Mouse (Mus musculus): ENCODE measurements around the gene Trp53bp2.
A peak's percentile ranks its signal among the peaks of the same experiment; 100 is the strongest.

The Trp53bp2 gene

DNA sequence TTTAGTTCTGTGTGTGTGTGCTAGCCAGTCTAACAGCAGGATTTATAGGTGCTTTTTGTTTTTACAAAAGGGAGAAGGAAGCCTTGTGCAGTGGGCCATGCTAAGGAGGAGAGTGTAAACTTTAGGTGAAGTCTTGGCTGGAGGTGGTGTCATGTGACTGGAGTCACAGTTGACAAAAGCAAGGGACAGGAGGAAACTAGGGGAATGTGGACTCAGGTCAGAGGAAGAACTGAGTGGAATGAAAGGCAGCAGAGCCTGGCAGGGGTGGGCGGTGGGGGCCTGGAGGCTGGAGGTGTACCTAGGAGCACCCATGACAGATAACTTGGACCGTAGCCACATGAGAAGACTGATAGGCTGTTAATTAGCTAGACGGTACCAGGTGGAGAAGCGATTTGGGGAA, 56.3 kb downstream of the Trp53bp2 start:
- no peak for DNase-seq

DNA sequence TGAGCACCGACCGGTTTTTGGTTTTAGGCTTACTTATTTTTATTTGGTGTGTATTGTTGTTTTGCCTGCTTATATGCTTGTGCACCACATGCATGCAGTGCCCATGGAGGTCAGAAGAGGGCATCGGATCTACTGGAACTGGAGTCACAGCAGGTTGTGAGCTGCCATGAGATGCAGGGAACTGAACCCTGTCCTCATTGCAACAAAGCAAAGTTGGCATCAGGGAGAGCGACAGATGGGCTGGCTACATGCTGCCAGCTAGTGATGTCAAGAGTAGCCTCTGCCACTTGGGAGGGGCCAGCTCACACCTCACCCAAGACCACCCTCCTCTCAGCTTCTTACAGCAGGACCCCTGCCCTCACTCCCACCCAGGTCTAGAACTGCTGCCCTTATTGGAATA, 57.0 kb downstream of the Trp53bp2 start:
- DNase-seq, result no peak

DNA sequence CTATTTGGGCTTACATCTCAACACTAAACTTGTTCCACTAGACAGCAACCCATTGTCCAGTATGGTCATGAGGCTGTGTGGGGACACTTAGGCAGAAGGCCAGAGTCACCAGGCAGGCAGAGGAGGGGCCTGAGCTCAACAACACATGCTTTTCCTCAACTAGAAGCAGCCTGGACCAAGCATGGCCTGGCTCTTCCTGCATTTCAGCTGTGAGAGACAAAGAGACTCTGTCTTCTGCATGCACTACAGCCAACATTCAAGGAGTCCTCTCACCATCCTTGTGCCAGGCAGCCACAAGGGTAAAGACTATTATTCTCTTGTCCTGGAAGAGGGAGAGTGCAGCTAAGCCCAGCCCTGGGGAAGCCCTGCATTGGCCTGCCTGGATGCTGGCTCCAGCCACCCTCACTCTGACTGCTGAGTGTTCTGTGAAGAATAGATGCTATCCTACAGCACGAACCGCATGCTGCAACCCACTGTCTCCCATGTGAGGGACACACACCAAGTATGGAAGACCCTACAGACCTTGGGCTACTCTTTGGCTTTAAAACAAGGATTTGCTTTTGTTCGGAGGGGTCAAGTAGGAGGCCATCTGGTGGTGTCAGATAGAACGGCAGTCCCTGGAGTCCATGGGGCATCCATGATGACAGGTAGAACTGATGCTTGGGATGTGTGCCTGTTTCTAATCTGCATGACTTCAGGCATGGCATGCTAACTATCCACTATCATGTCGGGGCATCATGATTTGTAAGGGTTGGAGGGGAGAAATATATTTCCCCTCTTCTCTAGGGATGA, 66.2 kb downstream of the Trp53bp2 start:
- DNase-seq, result peak; percentile 57

DNA sequence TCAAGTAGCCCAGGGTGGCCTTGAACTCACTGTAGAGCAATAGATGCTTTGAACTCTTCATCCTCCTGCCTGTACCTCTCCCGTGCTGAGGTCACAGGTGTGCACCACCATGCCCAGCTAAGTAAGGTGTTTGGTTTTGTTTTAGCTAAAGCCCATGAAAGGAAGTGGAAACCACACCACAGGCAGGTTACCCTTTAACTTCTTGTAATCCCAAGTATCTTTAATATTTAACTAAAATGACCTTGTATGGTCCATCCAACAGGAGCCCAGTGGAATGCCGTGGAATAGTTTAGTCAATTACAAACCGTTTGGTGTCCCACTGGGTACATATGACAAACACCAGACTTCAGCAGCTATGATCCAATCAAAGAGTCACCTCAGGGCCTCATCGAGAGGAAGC, 70.0 kb downstream of the Trp53bp2 start:
- DNase-seq, result no peak

DNA sequence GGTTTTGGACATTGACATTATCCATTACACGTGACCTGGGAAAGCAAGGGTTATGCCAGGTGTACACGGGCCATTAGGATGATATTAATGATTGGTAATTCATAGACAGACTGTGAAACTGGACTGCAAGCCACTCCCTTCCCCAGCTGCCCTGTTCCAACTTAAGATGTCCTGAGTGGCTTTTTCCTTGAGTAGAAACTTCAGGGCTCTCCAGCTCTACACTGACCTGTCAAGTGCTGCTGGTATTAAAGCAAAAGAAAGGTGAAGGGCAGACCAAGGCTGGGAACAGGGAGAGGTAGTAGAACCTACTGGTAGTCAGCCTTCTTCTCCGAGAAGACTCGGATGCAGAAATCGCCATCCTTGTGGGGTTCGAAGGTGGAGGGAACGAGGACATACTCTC, 72.2 kb downstream of the Trp53bp2 start:
- DNase-seq, result no peak

DNA sequence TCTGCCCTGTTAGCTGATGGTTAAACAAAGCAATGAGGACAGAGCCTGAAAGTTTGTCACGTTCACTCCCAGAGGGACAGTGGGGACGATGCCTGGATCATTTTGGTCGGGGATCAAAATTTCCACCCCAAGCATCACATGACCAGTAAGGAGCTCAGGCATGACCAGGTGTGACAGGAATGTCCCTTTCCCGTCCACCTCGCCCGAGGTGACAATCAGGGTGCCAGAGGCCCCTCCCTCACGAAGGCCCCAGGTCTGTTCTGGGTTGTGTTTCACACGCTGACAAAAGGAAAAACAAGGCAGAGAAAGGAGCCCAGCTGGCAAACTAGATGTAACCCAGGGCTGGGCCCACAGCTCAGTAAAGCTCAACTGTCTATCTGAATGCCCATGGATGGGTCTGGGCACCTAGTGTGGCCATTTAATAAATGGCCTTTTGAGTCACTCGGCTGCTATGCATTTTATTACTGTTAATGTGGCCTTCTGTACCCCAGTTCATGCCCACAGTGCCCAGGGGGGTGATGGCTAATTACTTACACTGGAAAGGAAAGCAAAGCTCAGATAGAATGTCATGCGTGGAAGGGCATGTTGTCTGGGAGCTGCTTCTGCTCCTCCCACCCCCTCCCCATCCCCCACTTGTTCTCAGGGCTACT, 72.8 kb downstream of the Trp53bp2 start:
- no peak for DNase-seq

DNA sequence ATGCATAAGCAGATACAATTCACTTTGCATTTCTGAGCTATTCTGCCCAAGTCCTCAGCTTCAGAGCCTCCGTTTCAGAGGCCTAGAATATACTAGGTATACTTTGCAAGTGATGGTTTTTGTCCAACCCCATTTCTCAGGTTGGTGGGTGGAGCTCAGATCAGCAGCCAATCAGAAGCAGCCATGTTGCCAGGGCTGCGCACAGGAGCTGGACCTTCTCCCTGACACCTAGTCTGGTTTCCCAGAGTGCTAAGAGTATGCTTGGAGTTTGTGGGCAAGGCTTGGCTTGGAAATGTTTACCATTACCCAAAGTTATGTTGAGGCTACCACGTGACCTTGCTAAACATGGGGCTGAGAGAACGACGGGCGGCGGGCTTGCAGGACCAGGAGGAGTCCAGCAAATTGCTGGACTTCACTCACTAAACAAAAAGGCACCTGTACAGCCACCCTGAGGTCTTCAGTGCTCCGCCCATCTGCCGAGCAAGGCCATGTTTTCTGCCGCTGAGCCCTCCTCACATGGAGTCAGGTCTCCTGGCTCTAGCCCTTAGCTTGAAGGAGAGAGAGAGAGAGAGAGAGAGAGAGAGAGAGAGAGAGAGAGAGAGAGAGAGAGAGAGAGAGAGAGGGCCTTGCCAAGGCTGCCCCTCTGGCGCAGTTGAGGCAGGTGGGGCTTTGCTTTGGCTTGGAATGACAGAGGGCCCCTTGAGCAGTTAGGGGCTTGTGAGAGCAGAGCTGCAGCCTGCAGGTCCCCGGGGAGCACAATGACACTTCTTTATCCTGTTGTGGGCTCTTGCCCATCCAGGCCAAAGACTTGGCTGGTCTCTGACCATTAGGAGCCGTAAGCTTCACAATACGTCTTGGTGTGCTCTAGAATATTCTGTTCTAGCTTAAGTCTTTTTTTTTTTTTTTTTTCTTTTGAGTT, 74.3 kb downstream of the Trp53bp2 start:
- DNase-seq, result no peak

DNA sequence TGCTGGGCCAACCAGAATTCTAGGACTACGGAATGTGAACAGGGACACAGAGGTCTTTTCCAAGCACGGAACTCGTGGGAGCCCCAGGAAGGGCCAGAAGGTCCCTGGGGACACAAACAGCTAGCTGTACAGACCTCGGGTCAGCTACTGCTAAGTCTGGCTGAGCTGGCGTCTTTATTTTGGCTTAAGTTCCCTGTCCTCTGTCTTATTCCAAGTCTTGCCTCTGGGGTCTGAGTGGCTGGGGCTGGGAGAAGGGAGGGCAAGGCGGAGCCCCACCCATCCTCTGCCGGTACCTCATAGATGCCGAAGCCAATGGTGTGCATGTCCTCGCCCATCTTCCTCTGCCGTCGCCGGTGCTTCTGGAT, 74.9 kb downstream of the Trp53bp2 start:
- peak; percentile 36 for DNase-seq

DNA sequence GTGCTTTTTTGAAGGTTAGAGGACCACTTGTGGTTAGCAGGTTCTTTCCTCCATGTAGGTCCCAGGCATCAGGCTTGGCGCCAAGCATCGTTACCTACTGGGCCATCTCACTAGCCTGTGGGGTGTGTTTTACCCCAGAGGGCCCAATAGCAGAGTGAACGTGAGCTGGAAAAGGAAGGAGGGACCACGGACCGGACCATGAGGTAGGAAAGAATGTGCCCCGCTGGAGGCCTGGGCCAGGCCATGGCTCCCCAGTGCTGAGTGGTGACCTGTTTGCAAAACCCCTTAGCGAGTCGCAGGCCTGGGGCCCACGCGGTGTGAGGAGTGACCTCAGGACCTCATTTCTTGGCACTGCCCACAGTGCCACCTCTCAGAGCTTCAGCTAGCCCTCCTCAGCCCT, 79.5 kb downstream of the Trp53bp2 start:
- peak; percentile 38 for DNase-seq

DNA sequence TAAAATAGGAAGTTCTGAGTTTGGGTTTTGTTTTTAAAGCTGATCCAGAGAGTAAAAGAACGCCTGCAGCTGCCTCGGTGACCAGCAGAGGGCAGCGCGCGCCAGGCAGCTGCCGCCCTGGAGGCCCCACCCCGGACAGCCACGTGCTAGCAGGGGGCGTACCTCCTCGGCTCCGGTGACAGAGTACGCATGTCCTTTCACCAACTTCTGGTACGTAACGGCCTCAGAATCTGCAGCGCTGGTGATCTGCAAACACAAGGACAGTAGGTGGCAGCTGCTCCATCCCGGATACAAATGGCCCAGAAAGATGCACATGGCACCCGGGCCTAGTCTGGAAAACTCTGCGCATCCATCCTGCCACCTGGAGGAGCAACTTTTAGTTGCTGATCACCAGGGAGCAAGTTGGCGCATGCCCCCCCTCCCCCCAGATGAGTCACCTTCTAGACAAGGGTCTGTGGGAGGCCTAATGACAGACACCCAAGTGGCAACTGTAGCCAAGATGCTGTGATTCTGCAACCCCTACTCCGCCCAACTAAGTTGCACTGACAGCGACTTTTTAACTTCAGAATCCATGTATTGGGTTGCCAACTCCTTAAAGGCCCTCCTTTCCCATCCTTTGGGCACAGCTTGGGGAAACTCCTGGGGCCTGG, 81.0 kb downstream of the Trp53bp2 start:
- DNase-seq, result peak; percentile 92

DNA sequence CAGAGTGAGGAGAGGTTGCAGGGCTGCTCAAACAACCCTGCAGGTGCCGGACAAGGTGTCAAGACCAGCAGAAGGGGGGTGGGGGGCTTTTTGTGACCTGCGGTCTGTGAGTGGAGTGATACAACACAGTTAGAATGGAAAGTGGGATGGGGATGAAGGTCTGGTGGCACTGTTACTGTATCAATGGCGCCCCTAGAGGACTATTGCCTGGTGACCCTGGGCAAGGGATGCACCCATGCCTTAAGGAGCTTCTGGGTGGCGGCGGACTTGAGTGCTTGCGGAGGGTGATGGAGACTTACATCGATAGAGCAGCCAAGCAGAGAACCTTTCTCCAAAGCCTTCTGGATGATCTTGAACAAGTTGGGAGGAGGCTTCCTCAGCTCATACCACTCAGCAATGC, 81.6 kb downstream of the Trp53bp2 start:
- DNase-seq, result no peak

DNA sequence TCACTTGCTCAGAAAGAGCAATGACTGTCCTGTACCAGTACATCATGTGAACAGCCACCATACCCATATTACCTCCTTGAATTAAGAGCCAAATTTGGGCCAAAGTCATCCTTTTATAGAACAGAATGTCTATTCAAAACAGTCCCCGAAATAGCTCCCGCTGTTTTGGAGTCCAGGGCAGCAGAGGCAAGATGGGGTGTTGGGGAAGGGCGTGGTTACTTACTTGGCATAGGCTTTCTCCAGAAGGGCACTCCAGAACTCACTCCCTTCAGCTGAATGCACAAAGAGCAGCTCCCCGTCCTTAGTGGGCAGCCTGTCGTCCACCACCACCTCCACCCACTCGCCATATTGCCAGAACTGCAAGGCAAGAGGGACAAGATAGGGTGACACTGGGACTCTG, 82.9 kb downstream of the Trp53bp2 start:
- DNase-seq, result no peak

DNA sequence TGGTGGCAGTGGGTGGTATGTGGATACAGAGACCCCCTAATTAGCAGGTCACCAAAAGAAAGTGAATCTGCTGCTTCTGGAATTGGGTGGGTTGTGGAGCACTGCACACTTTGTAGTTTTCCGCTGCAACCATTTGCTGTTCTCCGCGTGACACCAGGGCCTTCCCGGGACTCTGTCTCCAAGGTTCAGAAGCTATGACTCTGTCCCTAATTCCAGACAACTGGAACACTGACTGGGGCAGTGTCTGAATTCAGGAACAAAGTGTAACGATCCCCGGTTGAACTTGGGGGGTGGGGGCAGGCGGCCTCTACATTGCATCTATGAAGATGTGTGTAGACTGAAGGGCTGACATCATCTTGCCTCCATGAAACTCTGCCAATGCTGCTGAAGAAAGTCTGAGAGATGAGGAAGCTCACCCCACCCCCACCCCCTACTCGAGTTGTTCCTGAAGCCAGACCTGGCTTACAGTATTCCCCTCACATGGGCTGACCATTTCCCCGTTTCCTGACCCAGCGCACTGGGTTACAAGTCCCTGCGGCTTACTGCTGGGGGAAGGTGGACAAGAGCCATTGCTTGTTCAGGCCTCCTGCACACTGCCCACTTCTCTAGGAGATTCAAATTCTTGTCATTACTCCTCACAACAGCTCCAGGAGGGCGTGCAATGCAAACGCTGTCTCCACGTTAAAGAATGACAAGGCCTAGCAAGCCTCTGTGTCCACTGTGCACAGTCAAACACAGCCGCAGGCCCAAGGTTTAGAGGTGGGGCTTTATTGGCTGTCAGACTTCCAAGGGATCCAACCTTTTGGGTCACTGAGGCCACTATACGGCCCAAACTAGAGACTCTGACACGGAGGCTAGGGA, 85.5 kb downstream of the Trp53bp2 start:
- DNase-seq, result no peak

DNA sequence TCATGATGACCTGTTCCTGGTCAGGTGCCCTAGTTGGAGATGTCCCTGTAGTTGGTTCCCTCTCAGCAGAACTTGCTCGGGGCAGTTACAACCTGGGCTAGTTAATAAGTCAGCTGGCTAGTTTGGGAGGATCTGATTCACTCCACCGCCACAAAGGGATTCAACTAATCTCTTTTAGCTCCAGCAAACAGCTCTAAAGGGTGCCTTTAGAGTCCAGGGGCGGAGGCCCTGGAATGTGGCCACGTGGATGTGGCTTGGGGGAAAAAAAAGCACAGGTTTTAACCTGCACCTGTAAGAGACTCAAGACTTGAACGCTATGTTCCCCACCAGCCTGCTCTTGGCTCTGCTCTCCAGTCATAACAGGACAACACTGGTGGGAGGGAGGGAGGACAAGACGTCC, 87.7 kb downstream of the Trp53bp2 start:
- no peak for DNase-seq

DNA sequence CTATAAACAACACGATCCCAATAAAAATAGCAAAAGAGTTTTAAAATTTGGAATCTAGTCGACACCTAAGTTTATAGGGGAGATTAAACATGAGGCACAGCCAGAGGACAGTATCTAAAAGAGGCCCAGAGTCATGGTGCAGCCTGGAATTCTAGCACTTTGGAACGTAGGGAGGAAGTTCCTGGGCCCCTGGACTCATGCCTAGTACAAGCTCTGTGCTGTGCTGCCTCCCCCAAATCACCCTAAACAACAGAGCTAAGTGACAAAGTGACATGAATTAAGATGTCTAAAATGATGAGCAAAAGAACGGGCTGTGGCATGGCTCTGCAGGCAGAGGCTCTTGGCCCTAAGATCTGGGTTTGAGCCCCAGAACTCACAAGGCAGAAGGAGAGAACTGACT, 88.8 kb downstream of the Trp53bp2 start:
- no peak for DNase-seq

DNA sequence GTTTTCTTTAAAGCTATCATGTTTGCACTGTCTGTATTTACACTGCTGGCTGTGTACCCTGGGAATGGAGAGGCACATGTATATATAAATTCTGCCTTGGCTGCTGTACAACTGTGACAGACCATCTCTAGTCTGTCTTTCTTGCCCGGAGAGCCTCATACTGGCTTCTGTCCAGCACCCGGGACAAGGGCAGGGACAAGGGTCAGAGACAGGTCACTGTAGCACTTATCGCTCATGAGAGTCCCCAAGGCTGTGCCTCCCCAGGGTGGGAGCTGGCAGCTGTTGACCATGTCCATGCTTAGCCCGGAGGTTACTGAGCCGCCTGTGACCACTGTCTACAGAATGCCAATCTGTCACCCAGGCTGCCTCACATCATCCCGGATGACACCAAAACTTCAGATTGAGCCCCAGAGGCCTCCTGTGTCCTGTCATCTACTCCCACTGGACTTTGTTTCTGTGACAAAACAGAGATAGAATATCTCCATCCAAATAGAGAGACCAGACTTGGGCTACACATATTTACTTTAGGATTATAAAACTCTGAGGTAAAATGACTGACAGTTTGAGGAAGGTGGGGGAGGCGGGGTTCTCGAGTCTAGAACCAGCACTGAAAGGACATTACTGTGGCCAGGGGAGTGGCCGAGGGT, 90.6 kb downstream of the Trp53bp2 start:
- no peak for DNase-seq

DNA sequence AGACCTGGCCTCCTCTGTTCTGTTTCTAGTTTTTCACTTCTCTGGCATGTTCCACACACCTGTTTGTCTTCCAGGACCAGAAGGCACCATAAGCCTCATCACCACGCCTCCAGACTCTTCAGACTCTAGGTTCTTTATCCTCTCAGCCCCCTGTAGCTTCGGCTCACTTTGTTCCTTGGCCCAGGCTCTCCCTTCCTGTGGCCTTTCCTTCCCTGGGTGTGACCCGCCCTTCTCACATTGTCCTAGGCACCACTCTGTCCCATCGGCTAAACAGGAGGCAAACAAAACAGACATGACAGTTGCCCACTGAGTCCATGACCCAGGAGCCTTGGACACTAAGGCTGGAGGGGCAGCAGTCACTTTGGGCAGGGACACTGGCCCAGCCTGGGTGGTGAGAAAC, 91.3 kb downstream of the Trp53bp2 start:
- DNase-seq, result no peak

DNA sequence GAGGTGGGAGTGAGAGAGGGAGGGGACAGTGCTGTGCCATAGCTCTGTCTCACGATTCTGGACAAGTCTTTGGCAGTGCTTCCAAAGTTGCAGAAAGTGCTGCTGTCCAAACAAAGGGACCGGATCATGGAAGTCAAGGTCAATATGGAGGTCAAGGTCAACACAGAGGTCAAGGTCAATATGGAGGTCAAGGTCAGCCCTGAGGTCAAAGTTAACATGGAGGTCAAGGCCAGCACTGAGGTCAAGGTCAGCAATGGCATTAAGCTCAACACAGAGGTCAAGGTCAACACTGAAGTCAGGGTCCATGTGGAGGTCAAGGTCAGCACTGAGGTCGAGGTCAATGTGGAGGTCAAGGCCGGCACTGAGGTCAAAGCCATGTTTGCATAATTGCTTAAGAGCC, 91.9 kb downstream of the Trp53bp2 start:
- DNase-seq, result no peak

DNA sequence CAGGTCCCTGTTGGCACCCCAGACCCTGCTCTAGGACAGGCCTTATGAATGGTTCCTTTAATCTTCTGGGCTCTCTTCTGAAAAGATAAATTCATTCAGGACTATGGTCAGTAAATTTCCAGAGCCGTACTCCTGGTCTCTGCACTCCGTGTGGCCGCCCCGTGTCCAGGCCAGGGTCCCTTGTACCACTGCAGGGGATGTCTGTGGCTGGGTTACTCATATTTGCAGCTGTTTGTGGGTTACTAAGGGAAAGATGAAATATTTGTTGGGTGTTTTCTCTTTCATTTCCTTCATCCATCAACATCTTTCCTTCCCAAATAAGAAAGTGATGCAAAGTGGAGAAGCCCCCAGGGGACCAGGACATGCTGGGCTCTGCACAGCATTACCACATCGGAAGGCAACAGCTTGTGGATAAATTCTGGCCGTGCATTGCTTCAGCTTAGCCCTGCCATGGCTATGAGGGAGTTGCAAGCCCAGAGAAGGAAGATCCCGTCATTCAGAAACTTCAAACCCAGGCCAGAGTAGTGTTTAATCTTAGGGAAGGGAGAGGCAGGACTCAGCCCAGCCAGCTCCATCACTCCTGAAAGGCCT, 92.9 kb downstream of the Trp53bp2 start:
- DNase-seq, result no peak

DNA sequence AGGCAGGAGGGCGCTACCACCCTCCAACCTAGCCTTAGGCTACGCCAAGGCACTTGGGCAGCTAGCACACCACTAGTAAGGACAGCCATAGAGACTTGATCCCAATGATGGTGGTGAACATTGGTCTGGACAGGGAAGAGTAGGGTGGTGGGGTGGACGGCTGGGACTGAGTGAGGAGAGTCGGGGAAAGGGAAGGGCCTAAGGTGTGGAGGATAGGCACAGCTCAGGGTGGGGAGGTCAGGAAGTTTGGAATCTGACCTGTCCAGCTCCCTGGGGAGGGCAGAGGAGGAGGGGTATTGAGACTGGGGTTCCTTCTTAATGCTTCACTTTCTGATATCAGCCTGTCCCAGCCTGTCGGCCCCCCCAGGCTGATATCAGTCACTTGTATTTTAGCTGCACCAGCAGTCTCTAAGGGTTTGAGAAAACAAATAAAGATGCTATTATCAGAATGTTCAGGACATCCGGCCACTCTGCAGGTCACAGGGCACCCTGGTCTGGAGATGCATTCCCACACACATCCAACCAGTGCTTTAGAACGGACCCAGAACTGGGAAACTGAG, 93.6 kb downstream of the Trp53bp2 start:
- DNase-seq, result no peak
